Mouse (Mus musculus): ENCODE data around the gene Slk.

GRCm38 (mm10) chr19:47649071-47649470, 69.6 kb downstream of the Slk start:
- TF ChIP-seq CTCF (IDR thresholded peaks at IDR 0.05; ENCODE audit: low read depth, low read length) (no peak), POLR2A (IDR thresholded peaks at IDR 0.05; ENCODE audit: insufficient read depth, low read length) (no peak)

Measured in ES-Bruce4 (cell line).